Mouse (Mus musculus): ENCODE measurements around the gene Pax6. TPM values are rescaled to one million over a fixed set of nuclear protein-coding genes. Genes with fewer than 3 reads are reported as not detected.

The Pax6 gene
- polyA plus RNA-seq, 1 experiment: 0.08 TPM

GRCm38 (mm10) chr2:105675730-105676079 is 7.0 kb downstream of the Pax6 start:
- no peak for DNase-seq (ENCODE audit: low read depth in 1 of 2, low spot score in 2 of 2)
- Histone ChIP-seq H3K4me1 (ENCODE audit: control insufficient read depth, insufficient read depth, insufficient read length) (peaks cover 9% of the 10 kb centered on the region), H3K27me3 (ENCODE audit: control insufficient read depth, insufficient read depth, low read length) (peaks cover 58% of the 10 kb centered on the region), H3K36me3 (ENCODE audit: control insufficient read depth, insufficient read depth, low read length) (no peaks in the 10 kb centered on the region), H3K27ac (ENCODE audit: insufficient read depth, low read length) (no peak overlapping the region), H3K4me3 (ENCODE audit: extremely low read depth, insufficient read depth, insufficient read length) (peak overlapping the region; percentile 35; the same call in 1 of the 2 replicates)
- TF ChIP-seq CTCF (IDR thresholded peaks at IDR 0.05; ENCODE audit: extremely low read depth, insufficient read depth, insufficient read length, insufficient replicate concordance) (no peak), POLR2A (IDR thresholded peaks at IDR 0.05; ENCODE audit: low read depth, low read length) (no peak)
- WGBS: 2% methylated on average over 11 of the region's 11 CpGs

GRCm38 (mm10) chr2:105676080-105676908 is 7.6 kb downstream of the Pax6 start:
- Histone ChIP-seq H3K27me3 (ENCODE audit: control insufficient read depth, insufficient read depth, low read length) (peaks cover 61% of the 10 kb centered on the region), H3K36me3 (ENCODE audit: control insufficient read depth, insufficient read depth, low read length) (no peaks in the 10 kb centered on the region), H3K27ac (ENCODE audit: insufficient read depth, low read length) (no peak overlapping the region), H3K4me3 (ENCODE audit: extremely low read depth, insufficient read depth, insufficient read length) (peak overlapping the region; percentile 23; the same call in 1 of the 2 replicates), H3K4me1 (ENCODE audit: control insufficient read depth, insufficient read depth, insufficient read length) (peaks cover 9% of the 10 kb centered on the region)
- no peak for DNase-seq (ENCODE audit: low read depth in 1 of 2, low spot score in 2 of 2)
- TF ChIP-seq CTCF (IDR thresholded peaks at IDR 0.05; ENCODE audit: extremely low read depth, insufficient read depth, insufficient read length, insufficient replicate concordance) (no peak), POLR2A (IDR thresholded peaks at IDR 0.05; ENCODE audit: low read depth, low read length) (no peak)
- WGBS: 2% methylated on average over 77 of the region's 77 CpGs

GRCm38 (mm10) chr2:105676909-105677433 is 8.3 kb downstream of the Pax6 start:
- no peaks in the 10 kb centered on the region for H3K36me3 ChIP-seq (ENCODE audit: control insufficient read depth, insufficient read depth, low read length)
- H3K27ac ChIP-seq (ENCODE audit: insufficient read depth, low read length): no peak overlapping the region
- no peak overlapping the region for H3K4me3 ChIP-seq (ENCODE audit: extremely low read depth, insufficient read depth, insufficient read length)
- peaks cover 60% of the 10 kb centered on the region for H3K27me3 ChIP-seq (ENCODE audit: control insufficient read depth, insufficient read depth, low read length)
- peaks cover 9% of the 10 kb centered on the region for H3K4me1 ChIP-seq (ENCODE audit: control insufficient read depth, insufficient read depth, insufficient read length)
- no peak for DNase-seq (ENCODE audit: low read depth in 1 of 2, low spot score in 2 of 2)
- WGBS: 4% methylated on average over 11 of the region's 11 CpGs
- TF ChIP-seq CTCF (IDR thresholded peaks at IDR 0.05; ENCODE audit: extremely low read depth, insufficient read depth, insufficient read length, insufficient replicate concordance): no peak

GRCm38 (mm10) chr2:105677434-105678105 is 8.9 kb downstream of the Pax6 start:
- Histone ChIP-seq H3K27me3 (ENCODE audit: control insufficient read depth, insufficient read depth, low read length) (peaks cover 57% of the 10 kb centered on the region), H3K4me1 (ENCODE audit: control insufficient read depth, insufficient read depth, insufficient read length) (peaks cover 9% of the 10 kb centered on the region), H3K4me3 (ENCODE audit: extremely low read depth, insufficient read depth, insufficient read length) (no peak overlapping the region), H3K27ac (ENCODE audit: insufficient read depth, low read length) (no peak overlapping the region), H3K36me3 (ENCODE audit: control insufficient read depth, insufficient read depth, low read length) (no peaks in the 10 kb centered on the region)
- 8% methylated on average over 11 of the region's 11 CpGs for WGBS
- no peak for DNase-seq (ENCODE audit: low read depth in 1 of 2, low spot score in 2 of 2)
- no peak for TF ChIP-seq POLR2A (IDR thresholded peaks at IDR 0.05; ENCODE audit: low read depth, low read length)
- TF ChIP-seq CTCF (IDR thresholded peaks at IDR 0.05; ENCODE audit: extremely low read depth, insufficient read depth, insufficient read length, insufficient replicate concordance): no peak

- WGBS: 7% methylated on average over 4 of the region's 4 CpGs
- no peak for DNase-seq (ENCODE audit: low read depth in 1 of 2, low spot score in 2 of 2)
- no peaks in the 10 kb centered on the region for H3K36me3 ChIP-seq (ENCODE audit: control insufficient read depth, insufficient read depth, low read length)
- peaks cover 59% of the 10 kb centered on the region for H3K27me3 ChIP-seq (ENCODE audit: control insufficient read depth, insufficient read depth, low read length)
- peaks cover 9% of the 10 kb centered on the region for H3K4me1 ChIP-seq (ENCODE audit: control insufficient read depth, insufficient read depth, insufficient read length)
- TF ChIP-seq POLR2A (IDR thresholded peaks at IDR 0.05; ENCODE audit: low read depth, low read length): no peak
- no peak for TF ChIP-seq CTCF (IDR thresholded peaks at IDR 0.05; ENCODE audit: extremely low read depth, insufficient read depth, insufficient read length, insufficient replicate concordance)
- no peak overlapping the region for H3K4me3 ChIP-seq (ENCODE audit: extremely low read depth, insufficient read depth, insufficient read length)
- no peak overlapping the region for H3K27ac ChIP-seq (ENCODE audit: insufficient read depth, low read length)
These were observed 9.6 kb downstream of the Pax6 start for GRCm38 (mm10) chr2:105678306-105678705.

GRCm38 (mm10) chr2:105678880-105679321 is 10.2 kb downstream of the Pax6 start:
- H3K27ac ChIP-seq (ENCODE audit: insufficient read depth, low read length): no peak overlapping the region
- H3K27me3 ChIP-seq (ENCODE audit: control insufficient read depth, insufficient read depth, low read length): peaks cover 57% of the 10 kb centered on the region
- no peak for DNase-seq (ENCODE audit: low read depth in 1 of 2, low spot score in 2 of 2)
- H3K4me3 ChIP-seq (ENCODE audit: extremely low read depth, insufficient read depth, insufficient read length): no peak overlapping the region
- no peaks in the 10 kb centered on the region for H3K36me3 ChIP-seq (ENCODE audit: control insufficient read depth, insufficient read depth, low read length)
- 5% methylated on average over 7 of the region's 7 CpGs for WGBS
- H3K4me1 ChIP-seq (ENCODE audit: control insufficient read depth, insufficient read depth, insufficient read length): peaks cover 9% of the 10 kb centered on the region
- no peak for TF ChIP-seq CTCF (IDR thresholded peaks at IDR 0.05; ENCODE audit: extremely low read depth, insufficient read depth, insufficient read length, insufficient replicate concordance)
- no peak for TF ChIP-seq POLR2A (IDR thresholded peaks at IDR 0.05; ENCODE audit: low read depth, low read length)

All from spleen, adult 2 months (tissue).